Mouse (Mus musculus) lung, postnatal 0 days (tissue): ENCODE results near the gene Fam189a1.

ENCODE experiments used
- CTCF ChIP-seq: IDR thresholded peaks from 2 replicates; pipeline ENCODE4 v1.5.1; 2016; ENCODE audit warnings: antibody characterized with exemption, mild to moderate bottlenecking
- EP300 ChIP-seq: IDR thresholded peaks from 2 replicates; pipeline ENCODE4 v1.6.1; 2016; ENCODE audit warnings: antibody characterized with exemption, mild to moderate bottlenecking, control low read depth

DNA sequence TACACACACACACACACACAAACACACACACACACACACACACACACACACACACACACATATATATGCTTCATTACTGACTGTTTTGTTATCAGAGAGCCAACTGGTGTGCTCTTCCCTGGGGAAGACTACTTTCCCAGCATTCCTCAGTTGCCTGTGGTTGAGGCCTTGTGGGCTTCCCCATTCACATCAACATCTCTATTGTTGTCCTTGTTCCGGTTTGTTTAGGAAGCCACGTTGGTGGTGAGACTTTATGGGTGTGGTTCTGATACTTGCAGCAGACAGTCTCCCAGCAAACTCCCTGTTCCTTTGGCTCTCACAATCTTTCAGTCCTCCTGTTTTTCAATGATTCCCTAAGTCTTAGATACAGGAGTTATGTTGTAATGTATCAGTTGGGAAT is 204.2 kb downstream of the Fam189a1 start:
- TF ChIP-seq EP300 (no peak), CTCF (no peak)
